Mouse (Mus musculus) neural tube, embryonic 11.5 days (tissue): ENCODE measurements around the gene Clstn1. TPM values are rescaled to one million over a fixed set of nuclear protein-coding genes. Genes with fewer than 3 reads are reported as not detected.
A peak's percentile ranks its signal among the peaks of the same experiment; 100 is the strongest.

Experiments
- ATAC-seq: fragments of 200-750 bp; cut with Nextera tagmentation; 2 replicates; pipeline ENCODE4 v1.8.0; 2017; ENCODE audit warnings: moderate number of reproducible peaks, mild to moderate bottlenecking, moderate TSS enrichment, moderate library complexity; ENCODE audit not compliant: insufficient read depth, low FRiP score, low TSS enrichment
- DNase-seq: peaks from one replicate; pipeline ENCODE4 v3.0.0-alpha.2; 2015; ENCODE audit warnings: low spot score
- H3K27ac ChIP-seq: fragments of 300-500 bp; sonication (generic); 2 replicates; pipeline ENCODE4 v1.5.1; 2014; ENCODE audit warnings: low read depth, mild to moderate bottlenecking, low read length
- H3K27me3 ChIP-seq: fragments of 300-500 bp; sonication (generic); 2 replicates; pipeline ENCODE4 v1.6.1; 2014; ENCODE audit warnings: mild to moderate bottlenecking, low read length, mixed read lengths; ENCODE audit not compliant: control insufficient read depth, insufficient read depth
- H3K36me3 ChIP-seq: fragments of 300-500 bp; sonication (generic); 2 replicates; pipeline ENCODE4 v1.6.1; 2014; ENCODE audit warnings: mild to moderate bottlenecking, low read length, moderate library complexity, mixed read lengths; ENCODE audit not compliant: control insufficient read depth, insufficient read depth
- H3K4me1 ChIP-seq: fragments of 300-500 bp; sonication (generic); 2 replicates; pipeline ENCODE4 v1.6.1; 2014; ENCODE audit warnings: low read length, mixed read lengths; ENCODE audit not compliant: control insufficient read depth, insufficient read depth
- H3K4me2 ChIP-seq: fragments of 300-500 bp; sonication (generic); 2 replicates; pipeline ENCODE4 v1.6.1; 2014; ENCODE audit warnings: low read depth, mild to moderate bottlenecking, moderate library complexity
- H3K4me3 ChIP-seq: fragments of 300-500 bp; sonication (generic); 2 replicates; pipeline ENCODE4 v1.5.1; 2014; ENCODE audit warnings: low read depth, low read length
- H3K9ac ChIP-seq: fragments of 300-500 bp; sonication (generic); 2 replicates; pipeline ENCODE4 v1.6.1; 2014; ENCODE audit warnings: mild to moderate bottlenecking, low read length
- H3K9me3 ChIP-seq: fragments of 300-500 bp; sonication (generic); 2 replicates; pipeline ENCODE4 v1.6.1; 2016; ENCODE audit warnings: low read length; ENCODE audit not compliant: control insufficient read depth
- WGBS: fragments of 180-500 bp; shearing (Covaris S2); extraction: QIAGEN DNeasy Blood & Tissue Kit; methylation state at CpG from one replicate; pipeline ENCODE4 v1.1.7; 2014; 5-methylcytosine and 5-hydroxymethylcytosine counted together
- polyA plus RNA-seq: library from polyadenylated mRNA; unstranded; fragments of >200 nt; fragmentation: Nextera tagmentation; extraction: Ambion mirVana; gene quantifications from 2 replicates; pipeline ENCODE4 v1.2.1, GENCODE M21; 2014

Gene Clstn1
- 48.6 and 59.9 TPM in 2 replicates for polyA plus RNA-seq

- peak within 1 kb of the TSS; percentile 82 for H3K4me3 ChIP-seq
- 0 out of 2 replicates have a peak, but pooled peaks cover 3% of the 10 kb centered on the region for H3K27me3 ChIP-seq
- DNase-seq (peak; percentile 89), ATAC-seq (peak; percentile 48; the same call in 1 of the 2 replicates)
- H3K36me3 ChIP-seq: no peaks in the 10 kb centered on the region
- H3K4me2 ChIP-seq: peak within 1 kb of the TSS; percentile 99
- H3K9me3 ChIP-seq: no peaks in the 10 kb centered on the region
- peaks cover 5% of the 10 kb centered on the region; the same call in 1 of the 2 replicates for H3K4me1 ChIP-seq
- H3K9ac ChIP-seq: peak within 1 kb of the TSS; percentile 76
- H3K27ac ChIP-seq: peak within 1 kb of the TSS; percentile 47
- under 1% methylated on average over 62 of the region's 103 CpGs for WGBS
Observed at GRCm38 (mm10) chr4:149586044-149586782, at the start of gene Clstn1. Clstn1 (plus strand) TSS chr4:149586468.

GRCm38 (mm10) chr4:149539441-149539840 is 46.8 kb upstream of the Clstn1 start:
- no peaks in the 10 kb centered on the region for H3K9me3 ChIP-seq

GRCm38 (mm10) chr4:149541935-149542334 is 44.3 kb upstream of the Clstn1 start:
- Histone ChIP-seq H3K36me3 (0 out of 2 replicates have a peak, but pooled peaks cover 4% of the 10 kb centered on the region), H3K27me3 (no peaks in the 10 kb centered on the region), H3K27ac (no peak overlapping the region), H3K9ac (no peak overlapping the region), H3K4me2 (no peak overlapping the region), H3K9me3 (no peaks in the 10 kb centered on the region; the same call in 1 of the 2 replicates), H3K4me3 (no peak overlapping the region), H3K4me1 (no peaks in the 10 kb centered on the region)
- WGBS: 74% methylated on average over 5 of the region's 5 CpGs
- ATAC-seq (no peak), DNase-seq (no peak)

More at GRCm38 (mm10) chr4:149539441-149539840, 46.8 kb upstream of the Clstn1 start:
- Histone ChIP-seq H3K36me3 (0 out of 2 replicates have a peak, but pooled peaks cover 2% of the 10 kb centered on the region), H3K9ac (no peak overlapping the region), H3K27me3 (no peaks in the 10 kb centered on the region), H3K4me2 (no peak overlapping the region), H3K4me3 (no peak overlapping the region), H3K27ac (no peak overlapping the region), H3K4me1 (no peaks in the 10 kb centered on the region)
- DNase-seq (no peak), ATAC-seq (no peak)
- 82% methylated on average over 8 of the region's 8 CpGs for WGBS

- no peaks in the 10 kb centered on the region for H3K27me3 ChIP-seq
- H3K4me1 ChIP-seq: no peaks in the 10 kb centered on the region
- 84% methylated on average over 12 of the region's 12 CpGs for WGBS
- H3K36me3 ChIP-seq: 0 out of 2 replicates have a peak, but pooled peaks cover 3% of the 10 kb centered on the region
- H3K9me3 ChIP-seq: no peaks in the 10 kb centered on the region; the same call in 1 of the 2 replicates
- no peak overlapping the region for H3K9ac ChIP-seq
- H3K4me3 ChIP-seq: no peak overlapping the region
- DNase-seq (no peak), ATAC-seq (no peak)
- no peak overlapping the region for H3K4me2 ChIP-seq
- H3K27ac ChIP-seq: no peak overlapping the region
Observed at GRCm38 (mm10) chr4:149542431-149542830, 43.8 kb upstream of the Clstn1 start.

- no peak overlapping the region for H3K9ac ChIP-seq
- H3K27me3 ChIP-seq: no peaks in the 10 kb centered on the region
- H3K9me3 ChIP-seq: no peaks in the 10 kb centered on the region; the same call in 1 of the 2 replicates
- no peak for ATAC-seq
- DNase-seq: peak; percentile 85
- no peak overlapping the region for H3K4me2 ChIP-seq
- WGBS: 51% methylated on average over 10 of the region's 10 CpGs
- H3K4me3 ChIP-seq: no peak overlapping the region
- no peaks in the 10 kb centered on the region for H3K4me1 ChIP-seq
- H3K27ac ChIP-seq: no peak overlapping the region
- H3K36me3 ChIP-seq: 0 out of 2 replicates have a peak, but pooled peaks cover 2% of the 10 kb centered on the region
Observed at GRCm38 (mm10) chr4:149542927-149543553, 43.2 kb upstream of the Clstn1 start.

GRCm38 (mm10) chr4:149544892-149545291 is 41.4 kb upstream of the Clstn1 start:
- DNase-seq (no peak), ATAC-seq (no peak)
- Histone ChIP-seq H3K27me3 (no peaks in the 10 kb centered on the region), H3K27ac (no peak overlapping the region), H3K9ac (no peak overlapping the region), H3K9me3 (no peaks in the 10 kb centered on the region; the same call in 1 of the 2 replicates), H3K36me3 (0 out of 2 replicates have a peak, but pooled peaks cover 2% of the 10 kb centered on the region), H3K4me1 (no peaks in the 10 kb centered on the region), H3K4me3 (no peak overlapping the region), H3K4me2 (no peak overlapping the region)
- WGBS: 79% methylated on average over 8 of the region's 8 CpGs

- DNase-seq (no peak), ATAC-seq (no peak)
- Histone ChIP-seq H3K4me1 (no peaks in the 10 kb centered on the region), H3K27me3 (no peaks in the 10 kb centered on the region), H3K36me3 (0 out of 2 replicates have a peak, but pooled peaks cover 2% of the 10 kb centered on the region), H3K9ac (no peak overlapping the region), H3K4me3 (no peak overlapping the region), H3K9me3 (no peaks in the 10 kb centered on the region; the same call in 1 of the 2 replicates), H3K27ac (no peak overlapping the region), H3K4me2 (no peak overlapping the region)
- 78% methylated on average over 9 of the region's 9 CpGs for WGBS
Observed at GRCm38 (mm10) chr4:149546797-149547444, 39.3 kb upstream of the Clstn1 start.

- no peak for DNase-seq
Observed at GRCm38 (mm10) chr4:149547523-149547922, 38.7 kb upstream of the Clstn1 start.

More at GRCm38 (mm10) chr4:149547523-149547922, 38.7 kb upstream of the Clstn1 start:
- H3K9ac ChIP-seq: no peak overlapping the region
- H3K4me3 ChIP-seq: no peak overlapping the region
- WGBS: 77% methylated on average over 6 of the region's 6 CpGs
- H3K4me2 ChIP-seq: no peak overlapping the region
- no peak for ATAC-seq
- H3K9me3 ChIP-seq: no peaks in the 10 kb centered on the region; the same call in 1 of the 2 replicates
- H3K27ac ChIP-seq: no peak overlapping the region
- 0 out of 2 replicates have a peak, but pooled peaks cover 2% of the 10 kb centered on the region for H3K36me3 ChIP-seq
- H3K4me1 ChIP-seq: no peaks in the 10 kb centered on the region
- H3K27me3 ChIP-seq: no peaks in the 10 kb centered on the region
